Mouse (Mus musculus) megakaryocyte-erythroid progenitor cell, adult 5 weeks (primary cell): ENCODE measurements around the gene Defa31. TPM values are rescaled to one million over a fixed set of nuclear protein-coding genes. Genes with fewer than 3 reads are reported as not detected.

Experiments
- polyA plus RNA-seq: library from polyadenylated mRNA; stranded (reverse); fragments of >175 nt; gene quantifications from 2 replicates; pipeline ENCODE4 v1.2.3, GENCODE M21; 2012

Defa31 gene
- polyA plus RNA-seq: not detected in 2 replicates

GRCm38 (mm10) chr8:21191314-21191713 is at the start of gene Defa31:
TSS of gene Defa31 (plus strand) at chr8:21191614.

GRCm38 (mm10) chr8:21161977-21162376 is 29.4 kb upstream of the Defa31 start, which contains the start of gene Defa22:
TSS of gene Defa22 (plus strand) at chr8:21162277.

GRCm38 (mm10) chr8:21201261-21201660 is 9.8 kb downstream of the Defa31 start, which contains the start of gene Gm15293:
TSS of gene Gm15293 (plus strand) at chr8:21201561.

Other genes with a start within 250 kb of the Defa31 start
- gene AY761185, start 246.9 kb upstream of the Defa31 start, polyA plus RNA-seq: not detected in 2 replicates
- gene Defa21, start 166.1 kb upstream of the Defa31 start, polyA plus RNA-seq: not detected in 2 replicates
- gene Defa23, start 136.6 kb upstream of the Defa31 start, polyA plus RNA-seq: not detected in 2 replicates
- gene Defa35, start 126.6 kb upstream of the Defa31 start, polyA plus RNA-seq: not detected in 2 replicates
- gene Defa25, start 107.2 kb upstream of the Defa31 start, polyA plus RNA-seq: not detected in 2 replicates
- not detected in 2 replicates for gene Gm14851, start 95.6 kb upstream of the Defa31 start, polyA plus RNA-seq
- gene Defa30, start 57.0 kb upstream of the Defa31 start, polyA plus RNA-seq: not detected in 2 replicates
- not detected in 2 replicates for gene Defa22, start 29.3 kb upstream of the Defa31 start, polyA plus RNA-seq
- not detected in 2 replicates for gene Gm15293, start 9.9 kb downstream of the Defa31 start, polyA plus RNA-seq
- not detected in 2 replicates for gene Gm15292, start 58.1 kb downstream of the Defa31 start, polyA plus RNA-seq
- gene Defa27, start 123.9 kb downstream of the Defa31 start, polyA plus RNA-seq: not detected in 2 replicates
- gene Defa29, start 135.4 kb downstream of the Defa31 start, polyA plus RNA-seq: not detected in 2 replicates
- not detected in 2 replicates for gene Defa2, start 186.9 kb downstream of the Defa31 start, polyA plus RNA-seq
- gene Defa33, start 200.2 kb downstream of the Defa31 start, polyA plus RNA-seq: not detected in 2 replicates
- not detected in 2 replicates for gene Defa36, start 235.8 kb downstream of the Defa31 start, polyA plus RNA-seq